Mouse (Mus musculus) lung, postnatal 0 days (tissue): ENCODE results near the gene Klk1b26. TPM values are rescaled to one million over a fixed set of nuclear protein-coding genes. Genes with fewer than 3 reads are reported as not detected.
"Not testable (repeated sequence)": the region's sequence is repeated elsewhere in the genome, so short reads cannot be mapped to it uniquely, and the experiment has no call there.

Experiments
- ATAC-seq: fragments of 200-750 bp; cut with Nextera tagmentation; 2 replicates; pipeline ENCODE4 v1.8.0; 2017; ENCODE audit warnings: moderate library complexity
- DNase-seq: peaks from one replicate; pipeline ENCODE4 v3.0.0-alpha.2; 2016; ENCODE audit warnings: low spot score
- H3K27ac ChIP-seq: fragments of 300-500 bp; sonication (generic); 2 replicates; pipeline ENCODE4 v1.5.1; 2014; ENCODE audit warnings: antibody characterized with exemption, mild to moderate bottlenecking, low read length, mixed read lengths
- H3K27me3 ChIP-seq: fragments of 300-500 bp; sonication (generic); replicated peaks from 2 replicates; pipeline ENCODE4 v1.6.1; 2014; ENCODE audit warnings: low read length, mixed read lengths; ENCODE audit not compliant: insufficient read depth
- H3K36me3 ChIP-seq: fragments of 300-500 bp; sonication (generic); 2 replicates; pipeline ENCODE4 v1.6.1; 2014; ENCODE audit warnings: low read length, mixed read lengths; ENCODE audit not compliant: insufficient read depth
- H3K4me1 ChIP-seq: fragments of 300-500 bp; sonication (generic); 2 replicates; pipeline ENCODE4 v1.6.1; 2014; ENCODE audit warnings: antibody characterized with exemption, low read depth, low read length, mixed read lengths; ENCODE audit not compliant: insufficient read depth
- H3K4me2 ChIP-seq: fragments of 300-500 bp; sonication (generic); replicated peaks from 2 replicates; pipeline ENCODE4 v1.6.1; 2014; ENCODE audit warnings: low read depth, mild to moderate bottlenecking, low read length, moderate library complexity, mixed read lengths
- H3K4me3 ChIP-seq: fragments of 300-500 bp; sonication (generic); 2 replicates; pipeline ENCODE4 v1.5.1; 2014; ENCODE audit warnings: low read depth, low read length
- H3K9ac ChIP-seq: fragments of 300-500 bp; sonication (generic); replicated peaks from 2 replicates; pipeline ENCODE4 v1.6.1; 2014; ENCODE audit warnings: low read depth, mild to moderate bottlenecking
- H3K9me3 ChIP-seq: fragments of 300-500 bp; sonication (generic); 2 replicates; pipeline ENCODE4 v1.6.1; 2016; ENCODE audit warnings: low read length, mixed read lengths
- CTCF ChIP-seq: IDR thresholded peaks from 2 replicates; pipeline ENCODE4 v1.5.1; 2016; ENCODE audit warnings: antibody characterized with exemption, mild to moderate bottlenecking
- EP300 ChIP-seq: IDR thresholded peaks from 2 replicates; pipeline ENCODE4 v1.6.1; 2016; ENCODE audit warnings: antibody characterized with exemption, mild to moderate bottlenecking, control low read depth
- WGBS: fragments of 180-500 bp; shearing (Covaris S2); extraction: QIAGEN DNeasy Blood & Tissue Kit; methylation state at CpG from one replicate; pipeline ENCODE4 v1.1.7; 2014; 5-methylcytosine and 5-hydroxymethylcytosine counted together
- polyA plus RNA-seq: library from polyadenylated mRNA; unstranded; fragments of >200 nt; fragmentation: Nextera tagmentation; extraction: Ambion mirVana; gene quantifications from 2 replicates; pipeline ENCODE4 v1.2.1, GENCODE M21; 2015

Gene Klk1b26
- polyA plus RNA-seq, 1 experiment from 2014 or later, result not detected

DNA sequence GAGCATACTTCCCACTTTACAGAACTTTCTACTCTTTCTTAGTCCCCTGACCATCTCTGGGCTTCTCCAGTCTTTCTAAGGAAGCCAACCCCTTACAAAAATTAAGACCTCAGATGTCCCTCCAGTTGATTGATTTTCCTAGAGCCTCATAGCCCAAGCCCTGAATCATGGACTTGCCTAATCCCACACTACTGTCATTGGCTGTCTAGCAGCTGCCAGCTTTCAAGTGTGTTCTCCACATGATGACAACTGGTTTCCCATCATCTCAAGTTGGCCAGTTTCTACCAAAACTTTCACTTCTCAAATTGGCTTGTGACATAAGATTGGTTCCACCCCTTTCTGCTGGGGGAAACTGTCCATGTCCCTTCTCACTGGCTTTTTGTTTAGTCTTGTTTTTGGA, 7.1 kb upstream of the Klk1b26 start:
- TF ChIP-seq CTCF (no peak), EP300 (no peak)
- no peak for ATAC-seq
- no peaks in the 10 kb centered on the region for H3K27me3 ChIP-seq
- no peak overlapping the region for H3K4me3 ChIP-seq
- no peak for DNase-seq
- H3K27ac ChIP-seq, result no peak overlapping the region
- H3K9ac ChIP-seq, result no peak overlapping the region
- H3K36me3 ChIP-seq, result no peaks in the 10 kb centered on the region
- no peak overlapping the region for H3K4me2 ChIP-seq
- no peaks in the 10 kb centered on the region for H3K4me1 ChIP-seq
- H3K9me3 ChIP-seq, result no peaks in the 10 kb centered on the region

DNA sequence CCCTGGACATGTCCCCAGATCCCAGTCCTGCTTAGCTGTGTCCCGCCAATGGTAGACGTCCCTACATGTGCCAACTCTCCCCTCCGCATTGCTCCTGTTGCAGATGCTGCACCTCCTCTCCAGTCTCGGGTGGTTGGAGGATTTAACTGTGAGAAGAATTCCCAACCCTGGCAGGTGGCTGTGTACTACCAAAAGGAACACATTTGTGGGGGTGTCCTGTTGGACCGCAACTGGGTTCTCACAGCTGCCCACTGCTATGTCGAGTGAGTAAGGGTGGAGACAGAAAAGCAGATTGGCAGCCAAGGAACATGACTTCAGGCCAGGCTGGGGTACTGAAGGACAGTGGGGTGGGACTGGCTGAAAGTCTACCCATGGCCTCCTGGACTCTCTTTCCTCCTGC, 2.7 kb downstream of the Klk1b26 start:
- not testable (repeated sequence) for H3K4me3 ChIP-seq, ATAC-seq, DNase-seq, H3K9me3 ChIP-seq, H3K9ac ChIP-seq, H3K27me3 ChIP-seq, H3K27ac ChIP-seq, H3K4me2 ChIP-seq, H3K4me1 ChIP-seq, H3K36me3 ChIP-seq
- WGBS, result 82% methylated on average over 6 of the region's 6 CpGs

DNA sequence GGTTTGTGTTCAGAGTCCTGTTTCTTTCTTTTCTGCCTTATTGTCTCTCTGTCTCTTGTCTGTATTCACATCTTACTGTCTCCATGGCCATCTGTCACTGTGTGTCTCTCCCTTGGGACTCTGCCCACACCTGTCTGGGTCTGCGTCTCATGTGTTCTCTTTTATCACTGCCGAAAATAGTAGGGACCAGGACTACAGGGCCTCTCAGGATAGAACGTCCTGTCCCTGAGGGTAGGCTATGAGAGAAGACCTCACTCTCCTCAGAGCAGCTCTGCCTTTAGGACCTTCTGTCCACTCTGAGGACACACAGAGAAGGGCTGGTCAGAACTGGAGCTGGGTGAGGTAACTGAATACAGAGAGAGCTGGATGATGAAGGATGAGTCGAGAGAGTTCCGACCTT, 3.1 kb downstream of the Klk1b26 start:
- H3K9ac ChIP-seq, result no peak overlapping the region
- no peaks in the 10 kb centered on the region for H3K27me3 ChIP-seq
- H3K27ac ChIP-seq, result no peak overlapping the region
- H3K36me3 ChIP-seq, result no peaks in the 10 kb centered on the region
- no peak overlapping the region for H3K4me3 ChIP-seq
- H3K9me3 ChIP-seq, result no peaks in the 10 kb centered on the region
- H3K4me1 ChIP-seq, result no peaks in the 10 kb centered on the region
- 81% methylated on average over 5 of the region's 5 CpGs for WGBS
- no peak for ATAC-seq
- TF ChIP-seq EP300 (no peak), CTCF (no peak)
- no peak for DNase-seq
- no peak overlapping the region for H3K4me2 ChIP-seq

DNA sequence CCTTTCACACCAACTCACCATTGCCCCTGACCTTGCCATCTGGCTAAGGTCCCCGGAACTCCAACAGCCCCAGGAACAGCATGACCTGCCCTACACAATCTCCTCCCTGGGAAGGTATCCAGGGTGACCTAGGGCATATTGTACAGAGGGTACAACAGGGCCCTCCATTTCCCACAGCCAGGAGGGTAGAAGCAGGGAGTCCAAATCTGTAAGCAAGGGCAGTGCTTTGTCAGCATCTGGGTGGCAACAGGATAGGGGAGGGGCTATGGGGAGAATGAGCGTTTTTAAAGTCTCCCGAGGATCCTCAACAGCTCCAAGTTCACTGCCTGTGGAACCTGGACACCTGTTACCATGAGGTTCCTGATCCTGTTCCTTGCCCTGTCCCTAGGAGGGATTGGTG, 40.0 kb downstream of the Klk1b26 start, which contains the start of gene Klk1b27:
Klk1b27 (plus strand) TSS at position 301 of the 400 bp plus-strand sequence.
- not testable (repeated sequence) for H3K36me3 ChIP-seq, H3K4me3 ChIP-seq, H3K27me3 ChIP-seq, DNase-seq, H3K9ac ChIP-seq, H3K4me1 ChIP-seq, ATAC-seq, H3K9me3 ChIP-seq, H3K27ac ChIP-seq, H3K4me2 ChIP-seq
- WGBS, result 48% methylated on average over 3 of the region's 3 CpGs

Other genes with a start within 250 kb of the Klk1b26 start
- not detected in 2 replicates for gene Klk12, start 243.3 kb upstream of the Klk1b26 start, polyA plus RNA-seq
- 1.2 and 1.3 TPM in 2 replicates for gene Klk11, start 237.6 kb upstream of the Klk1b26 start, polyA plus RNA-seq
- gene Klk10, start 231.1 kb upstream of the Klk1b26 start, polyA plus RNA-seq, result 2.6 and 4.2 TPM in 2 replicates
- 0.15 and 0.25 TPM in 2 replicates for gene Klk9, start 220.3 kb upstream of the Klk1b26 start, polyA plus RNA-seq
- gene Klk8, start 214.6 kb upstream of the Klk1b26 start, polyA plus RNA-seq, result 41.9 and 47.1 TPM in 2 replicates
- gene Klk7, start 200.9 kb upstream of the Klk1b26 start, polyA plus RNA-seq, result not detected in 2 replicates
- gene Klk6, start 187.7 kb upstream of the Klk1b26 start, polyA plus RNA-seq, result not detected in 2 replicates
- gene Klk5, start 170.2 kb upstream of the Klk1b26 start, polyA plus RNA-seq, result not detected in 2 replicates
- gene Klk4, start 131.0 kb upstream of the Klk1b26 start, polyA plus RNA-seq, result not detected in 2 replicates
- gene Klk15, start 78.4 kb upstream of the Klk1b26 start, polyA plus RNA-seq, result not detected in 2 replicates
- gene Klk1b8, start 61.5 kb upstream of the Klk1b26 start, polyA plus RNA-seq, result not detected in 2 replicates
- gene Klk1b1, start 45.4 kb upstream of the Klk1b26 start, polyA plus RNA-seq, result not detected in 2 replicates
- gene Klk1b9, start 36.1 kb upstream of the Klk1b26 start, polyA plus RNA-seq, result not detected in 2 replicates
- gene Klk1b11, start 16.3 kb upstream of the Klk1b26 start, polyA plus RNA-seq, result not detected in 2 replicates
- gene Klk1b27, start 40.1 kb downstream of the Klk1b26 start, polyA plus RNA-seq, result not detected in 2 replicates
- gene Klk1b21, start 90.2 kb downstream of the Klk1b26 start, polyA plus RNA-seq, result not detected in 2 replicates
- gene Klk1b22, start 100.5 kb downstream of the Klk1b26 start, polyA plus RNA-seq, result not detected in 2 replicates
- gene Klk1b16, start 124.6 kb downstream of the Klk1b26 start, polyA plus RNA-seq, result not detected in 2 replicates
- not detected in 2 replicates for gene Klk1b24, start 176.1 kb downstream of the Klk1b26 start, polyA plus RNA-seq
- not detected in 2 replicates for gene Klk1b3, start 186.0 kb downstream of the Klk1b26 start, polyA plus RNA-seq
- not detected in 2 replicates for gene Klk1b4, start 195.3 kb downstream of the Klk1b26 start, polyA plus RNA-seq
- not detected in 2 replicates for gene Klk1b5, start 203.8 kb downstream of the Klk1b26 start, polyA plus RNA-seq
- not detected in 2 replicates for gene Klk1, start 213.2 kb downstream of the Klk1b26 start, polyA plus RNA-seq
- gene Gm36864, start 224.0 kb downstream of the Klk1b26 start, polyA plus RNA-seq, result not detected in 2 replicates
- gene 1700028J19Rik, start 234.5 kb downstream of the Klk1b26 start, polyA plus RNA-seq, result 0.77 and 1.0 TPM in 2 replicates
- 45.2 and 51.3 TPM in 2 replicates for gene 2410002F23Rik, start 234.6 kb downstream of the Klk1b26 start, polyA plus RNA-seq
- gene Acp4, start 245.2 kb downstream of the Klk1b26 start, polyA plus RNA-seq, result not detected in 2 replicates
- gene Gm15517, start 249.3 kb downstream of the Klk1b26 start, polyA plus RNA-seq, result not detected in 2 replicates